Mouse (Mus musculus) heart, postnatal 14 days (tissue): ENCODE measurements at regions not wholly inside any gene's neighbourhood (a gene's known extent, or its start where the extent isn't known, plus 50 kb on each side); places are given as distances from the start of the nearest gene placed in this dataset.
A peak's percentile ranks its signal among the peaks of the same experiment; 100 is the strongest.
"Not testable (repeated sequence)": the region's sequence is repeated elsewhere in the genome, so short reads cannot be mapped to it uniquely, and the experiment has no call there.

Experiments used
- DNase-seq, 2 experiments: peaks; one replicate each; pipeline ENCODE4 v3.0.0; 2021 to 2022
- intact Hi-C: fragments of 180-260 bp; cut with DNase I; formaldehyde crosslinking; loops from one replicate; pipeline ENCODE4 v1.15.1; 2025

- intact Hi-C loops, result no loop called here
- no peak for DNase-seq
These were observed 326.0 kb upstream of the Snx7 start for GRCm38 (mm10) chr3:118194754-118195153.

- peak; percentile 10 to 36 for DNase-seq
- intact Hi-C loops, result no loop called here
These were observed 320.6 kb upstream of the Snx7 start for GRCm38 (mm10) chr3:118189382-118189781.

GRCm38 (mm10) chr3:118177446-118177845 lies 308.7 kb upstream of the Snx7 start:
- DNase-seq, result no peak
- intact Hi-C loops, result no loop called here

- no peak for DNase-seq
- intact Hi-C loops, result no loop called here
These were observed 294.2 kb upstream of the Snx7 start for GRCm38 (mm10) chr3:118162916-118163315.

GRCm38 (mm10) chr3:118144788-118145187 lies 276.1 kb upstream of the Snx7 start:
- DNase-seq, result no peak
- intact Hi-C loops, result no loop called here

GRCm38 (mm10) chr3:118141731-118142130 lies 273.0 kb upstream of the Snx7 start:
- intact Hi-C loops, result no loop called here
- DNase-seq, result no peak

GRCm38 (mm10) chr3:118140108-118140507 lies 271.4 kb upstream of the Snx7 start:
- intact Hi-C loops, result no loop called here
- no peak for DNase-seq

- DNase-seq, intact Hi-C loops: not testable (repeated sequence)
These were observed 259.6 kb upstream of the Snx7 start for GRCm38 (mm10) chr3:118128349-118128748.

- intact Hi-C loops, result no loop called here
- no peak for DNase-seq
These were observed 233.9 kb upstream of the Snx7 start for GRCm38 (mm10) chr3:118102635-118103034.

- no peak for DNase-seq
- intact Hi-C loops, result no loop called here
These were observed 215.8 kb upstream of the Snx7 start for GRCm38 (mm10) chr3:118084508-118084907.

GRCm38 (mm10) chr3:118072363-118072762 lies 203.6 kb upstream of the Snx7 start:
- no peak for DNase-seq
- intact Hi-C loops, result no loop called here

GRCm38 (mm10) chr3:118070129-118070528 lies 201.4 kb upstream of the Snx7 start:
- intact Hi-C loops, result no loop called here
- peak in 1 of 2 experiments; percentile 28 for DNase-seq

- intact Hi-C loops, result no loop called here
- no peak for DNase-seq
These were observed 194.9 kb upstream of the Snx7 start for GRCm38 (mm10) chr3:118063679-118064078.

GRCm38 (mm10) chr3:118062569-118062968 lies 193.8 kb upstream of the Snx7 start:
- intact Hi-C loops, result no loop called here
- no peak for DNase-seq

- DNase-seq, result no peak
- intact Hi-C loops, result no loop called here
These were observed 178.3 kb upstream of the Snx7 start for GRCm38 (mm10) chr3:118047016-118047415.

- DNase-seq, result no peak
- intact Hi-C loops, result no loop called here
These were observed 177.8 kb upstream of the Snx7 start for GRCm38 (mm10) chr3:118046536-118046935.

- intact Hi-C loops, result no loop called here
- no peak for DNase-seq
These were observed 167.8 kb upstream of the Snx7 start for GRCm38 (mm10) chr3:118036501-118036900.

- intact Hi-C loops, result no loop called here
- DNase-seq, result no peak
These were observed 126.7 kb upstream of the Snx7 start for GRCm38 (mm10) chr3:117995401-117995800.

- intact Hi-C loops, result no loop called here
- DNase-seq, result no peak
These were observed 125.4 kb upstream of the Snx7 start for GRCm38 (mm10) chr3:117994110-117994509.

GRCm38 (mm10) chr3:117990561-117990960 lies 121.8 kb upstream of the Snx7 start:
- intact Hi-C loops, result no loop called here
- DNase-seq, result no peak

- no peak for DNase-seq
- intact Hi-C loops, result no loop called here
These were observed 119.7 kb upstream of the Snx7 start for GRCm38 (mm10) chr3:117988443-117988842.

GRCm38 (mm10) chr3:117975638-117976037 lies 106.9 kb upstream of the Snx7 start:
- intact Hi-C loops, result loop anchor here (10.0 kb wide), 1 partner anchor 449 kb away; no protein-coding TSS in a partner anchor
- no peak for DNase-seq

- intact Hi-C loops, result no loop called here
- DNase-seq, result no peak
These were observed 100.1 kb upstream of the Snx7 start for GRCm38 (mm10) chr3:117968805-117969204.
